Mouse (Mus musculus): ENCODE measurements around the gene Pla2g1b.
A peak's percentile ranks its signal among the peaks of the same experiment; 100 is the strongest.
"Not testable (repeated sequence)": the region's sequence is repeated elsewhere in the genome, so short reads cannot be mapped to it uniquely, and the experiment has no call there.

Pla2g1b gene

DNA sequence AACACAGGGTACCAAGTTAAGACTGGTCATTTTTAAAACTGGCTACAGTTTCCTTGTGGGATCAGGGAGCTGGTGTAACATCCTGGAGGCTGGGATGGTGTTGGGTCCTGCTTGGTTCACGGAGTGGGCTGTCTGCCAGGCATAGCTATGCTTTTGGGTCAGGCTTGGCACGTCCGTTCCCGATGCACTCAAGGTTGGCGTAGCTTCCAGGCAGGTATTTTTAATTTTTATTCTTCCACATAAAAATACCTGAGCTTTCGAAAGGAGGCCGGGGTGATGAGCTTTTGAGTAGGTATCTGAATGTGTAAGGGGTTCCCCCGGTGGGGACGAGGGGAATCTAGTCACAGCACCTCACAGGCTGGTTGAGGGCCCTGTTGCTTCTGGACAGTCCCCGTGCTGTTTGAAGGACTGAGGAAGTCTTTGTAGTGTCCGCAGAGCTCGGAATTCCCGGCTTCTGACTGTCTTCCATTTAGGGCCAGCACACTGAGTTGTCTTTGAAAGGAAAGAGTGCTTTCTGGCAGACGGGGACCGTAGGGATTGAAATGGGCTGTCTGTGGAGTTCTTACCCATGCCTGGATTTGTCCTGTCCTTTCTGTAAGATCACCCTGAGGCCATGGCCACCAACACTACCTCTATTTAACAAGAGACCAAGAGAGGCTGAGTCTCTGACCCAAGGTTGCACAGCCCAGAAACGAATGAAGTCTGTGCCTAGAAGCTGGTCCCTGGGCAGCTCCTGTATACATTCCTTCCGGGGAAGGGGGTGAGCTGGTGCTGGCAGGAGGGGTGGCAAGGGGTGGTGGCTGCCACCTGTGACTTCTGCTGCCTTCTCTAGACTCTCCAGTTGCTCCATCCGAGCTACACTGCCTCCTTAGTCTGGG, 42.2 kb downstream of the Pla2g1b start:
- peak; percentile 72 for DNase-seq

DNA sequence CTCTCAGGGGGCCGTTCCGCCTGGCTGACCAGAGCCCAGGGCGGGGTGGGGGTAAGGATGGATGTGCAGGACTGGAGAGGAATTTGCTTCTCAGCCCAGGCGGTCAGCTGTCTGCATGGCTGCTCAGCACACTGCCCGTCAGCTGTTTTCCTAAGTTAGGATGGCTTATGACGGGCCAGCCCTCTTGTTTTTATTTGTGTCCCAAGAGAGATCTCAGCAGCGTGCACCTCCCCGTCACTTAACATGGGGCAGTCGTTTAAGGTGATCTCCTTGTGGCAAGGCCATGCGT, 42.7 kb downstream of the Pla2g1b start:
- no peak for DNase-seq

DNA sequence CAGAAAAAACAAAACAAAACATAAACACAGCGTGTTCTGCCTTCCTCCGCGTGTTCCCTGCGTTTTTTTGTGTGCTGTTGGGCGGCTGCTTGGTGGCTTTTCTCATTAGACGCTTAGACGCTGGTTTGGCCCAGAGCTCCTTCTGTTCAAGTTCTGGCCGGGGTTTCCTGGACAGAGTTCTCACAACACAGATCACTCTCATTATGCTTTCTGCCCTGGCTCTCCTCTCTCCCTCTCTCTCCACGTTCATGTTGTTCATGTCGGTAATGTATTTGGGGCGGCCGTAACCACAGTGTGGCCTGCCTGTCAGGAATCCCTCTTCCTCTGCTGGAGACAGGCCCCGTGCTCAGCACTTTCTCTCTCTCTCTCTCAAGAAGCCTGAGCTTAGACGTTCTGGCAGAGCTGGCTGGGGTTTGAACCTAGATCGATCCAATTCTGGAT, 43.3 kb downstream of the Pla2g1b start:
- no peak for DNase-seq

DNA sequence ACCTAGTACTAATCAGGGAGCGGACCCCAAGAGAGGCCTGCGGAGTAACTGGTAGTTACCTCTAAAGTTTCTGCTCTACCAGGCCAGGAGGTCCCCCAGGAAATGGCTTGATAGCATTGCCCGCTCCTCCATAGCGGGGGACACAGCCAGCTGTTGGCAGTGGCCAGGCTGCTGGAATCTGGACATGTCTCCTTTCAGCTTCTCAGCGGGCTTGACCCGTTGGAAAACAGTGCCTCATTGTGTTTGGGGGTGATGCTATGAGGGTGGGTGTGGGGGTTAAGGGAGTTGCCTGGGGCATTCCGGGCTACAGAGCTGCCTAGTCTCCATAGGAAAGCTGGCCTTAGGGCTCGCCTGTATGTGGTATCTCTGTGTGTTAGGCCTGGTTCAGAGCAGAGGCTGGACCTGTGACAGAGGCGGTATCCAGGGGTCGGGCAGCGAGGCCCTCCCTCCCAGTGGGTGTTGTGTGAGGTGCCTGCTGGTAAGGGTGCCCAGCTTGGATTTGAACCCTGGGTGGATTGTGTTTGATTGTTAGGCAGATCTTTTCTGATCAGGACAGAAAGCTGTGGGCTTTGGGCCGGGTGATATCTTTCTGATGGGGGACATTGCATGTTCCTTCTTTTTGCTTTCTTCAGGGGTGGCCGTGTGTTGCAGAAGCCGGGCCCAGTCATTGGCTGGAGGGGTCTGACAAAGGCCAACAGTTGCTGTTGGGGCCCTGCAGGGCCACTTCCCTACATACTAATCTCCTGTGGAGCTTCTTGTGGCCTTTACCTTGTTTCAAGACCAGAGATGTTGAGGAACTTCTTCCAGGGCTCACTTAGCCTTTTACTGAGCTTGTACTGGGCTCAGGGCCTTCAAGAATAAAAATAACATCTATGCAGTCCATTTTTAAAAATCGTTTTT, 44.0 kb downstream of the Pla2g1b start:
- no peak for DNase-seq

DNA sequence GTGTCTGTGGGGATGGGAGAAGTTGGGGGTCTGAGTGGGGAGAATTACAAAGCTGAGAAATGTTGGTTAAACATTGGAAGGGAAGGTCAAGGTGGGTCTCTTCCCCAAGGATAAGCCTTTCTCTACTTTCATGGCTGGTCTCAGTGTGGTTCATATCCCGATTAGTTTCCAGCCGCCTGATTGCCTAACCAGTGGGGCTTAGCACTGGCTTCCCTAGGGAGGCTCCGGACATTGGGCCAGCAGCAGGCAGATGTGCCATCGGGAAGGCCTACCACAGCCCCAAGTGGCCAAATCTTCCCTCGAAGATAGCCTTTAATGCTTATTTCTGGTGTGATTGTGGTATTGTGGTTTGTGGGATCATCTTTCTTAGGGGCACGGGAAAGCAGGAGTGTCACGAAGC, 46.3 kb downstream of the Pla2g1b start:
- no peak for DNase-seq

DNA sequence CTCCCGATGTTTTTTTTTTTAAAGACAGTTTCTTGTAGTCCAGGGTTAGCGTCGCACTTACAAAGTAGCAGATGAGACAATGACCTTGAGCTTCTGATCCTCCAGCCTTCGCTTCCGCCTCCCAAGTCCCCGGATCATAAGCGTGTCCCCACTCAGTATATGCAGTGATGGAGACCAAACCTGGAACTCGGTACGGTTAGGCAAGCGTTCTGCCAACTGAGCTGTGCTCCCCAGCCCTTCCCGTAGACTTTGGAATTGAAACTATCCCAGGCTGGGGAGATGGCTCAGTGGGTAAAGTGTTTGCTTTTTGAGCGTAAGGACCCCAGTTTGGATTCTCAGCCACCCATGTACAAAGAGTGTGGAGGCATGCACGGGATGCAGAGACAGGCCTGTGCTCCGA, 47.2 kb downstream of the Pla2g1b start:
- DNase-seq: no peak

DNA sequence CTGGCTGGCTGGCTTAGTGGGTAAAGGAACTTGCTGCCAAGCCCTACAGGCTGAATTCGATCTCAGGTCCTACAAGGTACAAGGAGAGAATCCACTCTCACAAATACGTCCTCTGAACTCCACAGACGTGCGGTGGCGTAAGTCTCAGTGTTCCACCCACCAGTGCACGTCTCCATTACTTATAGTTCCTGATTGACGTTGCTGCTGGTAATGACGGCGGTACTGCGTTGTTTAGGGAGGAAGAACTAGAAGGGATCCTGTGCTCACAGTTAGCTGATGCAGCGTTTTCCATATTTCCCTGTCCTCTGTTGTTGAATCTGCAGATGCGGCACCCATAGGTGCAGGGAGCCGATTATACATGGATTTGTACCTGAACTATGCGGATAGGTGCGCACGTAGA, 47.7 kb downstream of the Pla2g1b start:
- no peak for DNase-seq

DNA sequence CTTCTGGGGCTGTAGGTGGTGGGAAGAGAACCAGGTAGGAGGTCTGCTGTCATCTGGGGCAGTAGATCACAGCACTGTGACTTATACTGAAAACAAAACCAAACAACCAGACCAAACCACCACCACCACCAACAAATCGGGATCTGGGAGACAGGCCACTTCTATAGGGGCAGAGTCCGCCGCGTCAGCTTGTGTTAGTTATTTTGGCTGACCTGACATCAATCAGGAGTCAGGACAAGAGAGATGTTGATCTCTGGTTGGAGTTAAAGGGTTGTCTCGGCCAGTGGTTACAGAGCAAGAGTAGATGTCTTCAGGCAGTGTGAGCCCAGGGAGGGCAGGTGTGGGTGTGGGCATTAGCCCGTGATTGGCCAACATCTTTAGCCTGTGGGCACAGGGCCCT, 48.3 kb downstream of the Pla2g1b start:
- DNase-seq: no peak

DNA sequence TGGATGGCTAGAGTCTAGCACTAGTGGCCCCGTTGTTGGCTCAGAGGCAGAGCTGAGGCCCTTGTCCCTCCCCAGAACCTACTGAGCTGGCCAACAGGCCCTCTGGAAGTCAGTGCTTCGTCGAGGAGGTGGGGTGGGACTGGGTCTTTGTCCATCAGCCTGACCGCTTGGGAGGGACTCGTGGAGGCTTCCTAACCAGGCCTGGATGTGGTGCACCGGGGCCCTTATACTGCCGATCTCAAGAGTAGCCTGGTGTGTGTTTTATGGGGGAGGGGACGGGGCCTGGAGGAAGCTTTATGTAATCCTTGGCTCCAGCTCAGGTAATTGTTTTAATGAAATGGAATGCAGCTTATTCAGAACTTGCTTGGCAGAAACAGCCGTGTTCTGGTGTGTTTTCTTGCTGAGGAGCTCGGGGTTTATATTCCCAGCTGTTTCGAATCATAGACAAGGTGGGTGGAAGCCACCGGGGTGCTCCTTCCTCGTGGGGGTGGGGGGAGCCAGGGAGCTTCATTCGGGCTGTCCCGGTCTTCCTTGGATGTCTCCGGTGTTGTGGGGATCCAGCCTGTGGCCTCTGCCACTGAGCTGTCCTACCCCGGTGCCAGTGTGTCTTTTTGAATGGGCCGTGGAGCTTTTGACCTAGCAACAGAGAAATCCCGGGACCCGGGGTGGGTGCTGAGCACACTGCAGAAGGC, 49.0 kb downstream of the Pla2g1b start:
- DNase-seq: no peak

DNA sequence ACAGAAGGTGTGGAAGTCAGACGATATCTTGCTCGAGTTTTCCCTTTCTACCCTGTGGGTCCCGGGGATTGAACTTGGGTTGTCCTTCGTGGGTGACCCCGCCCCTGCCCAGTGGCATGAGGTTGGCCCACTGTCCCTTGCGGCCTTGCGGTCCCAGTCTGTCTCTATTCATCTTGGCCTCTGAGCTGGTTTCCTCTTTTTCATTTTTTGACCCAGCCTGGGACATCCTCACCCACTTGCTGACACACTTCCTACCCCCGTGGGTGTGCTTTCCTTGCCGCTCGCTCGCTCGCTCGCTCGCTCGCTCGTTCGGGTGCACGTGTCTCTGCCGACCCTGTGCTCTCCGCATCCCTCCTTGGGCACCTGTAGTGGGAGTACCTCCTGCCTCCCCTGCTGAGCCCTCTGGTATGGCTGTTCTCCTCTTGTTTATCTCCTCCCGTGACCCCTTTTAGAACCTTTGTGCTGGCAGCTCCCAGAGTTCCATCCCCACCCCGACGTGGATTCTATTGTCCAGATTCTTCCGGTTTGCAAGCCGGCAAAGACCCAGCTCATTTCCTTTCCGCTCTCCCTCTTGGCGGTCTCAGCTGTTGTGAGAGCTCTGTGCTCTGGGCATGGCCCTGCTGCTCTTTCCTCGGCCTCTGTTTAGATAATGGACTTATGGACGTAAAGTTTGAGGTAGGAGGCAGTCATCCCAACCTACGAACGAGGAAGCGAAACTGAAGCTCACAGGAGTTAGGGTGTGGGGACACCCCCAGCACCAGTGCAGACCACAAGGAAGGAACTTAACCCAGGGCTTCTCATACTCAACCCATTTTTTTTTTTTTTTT, 50.2 kb downstream of the Pla2g1b start:
- no peak for DNase-seq

DNA sequence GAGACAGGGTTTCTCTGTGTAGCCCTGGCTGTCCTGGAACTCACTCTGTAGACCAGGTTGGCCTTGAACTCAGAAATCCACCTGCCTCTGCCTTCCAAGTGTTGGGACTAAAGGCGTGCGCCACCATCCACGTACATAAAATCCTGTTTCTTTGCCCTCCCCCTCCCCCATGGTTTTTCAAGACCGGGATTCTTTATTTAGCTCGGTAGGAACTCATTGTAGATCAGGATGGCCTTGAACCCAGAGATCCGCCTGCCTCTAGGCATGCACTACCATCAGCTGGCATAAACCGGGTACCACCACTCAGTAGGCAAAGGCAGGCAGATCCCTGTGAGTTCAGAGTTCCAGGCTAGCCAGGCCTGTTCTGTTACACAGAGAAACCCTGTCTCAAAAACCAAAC, 50.8 kb downstream of the Pla2g1b start:
- DNase-seq: no peak

DNA sequence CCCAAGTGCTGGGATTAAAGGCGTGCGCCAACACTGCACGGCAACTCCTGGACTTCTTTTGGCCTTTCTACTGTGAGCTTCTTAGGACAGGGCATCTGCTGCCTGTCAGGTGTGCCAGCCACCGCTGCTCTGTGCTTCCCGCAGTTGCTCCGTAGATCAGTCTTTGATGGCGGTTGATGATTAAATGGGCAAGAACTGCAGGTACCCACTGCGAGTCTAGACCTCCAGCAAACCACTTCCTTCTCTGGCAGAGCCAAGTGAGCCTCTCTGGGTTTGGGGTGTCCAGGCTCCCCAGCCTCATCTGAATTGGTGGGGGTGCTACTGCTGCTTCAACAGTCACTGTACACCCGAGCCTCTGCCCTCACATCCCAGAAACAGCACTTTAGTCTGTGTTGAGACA, 51.4 kb downstream of the Pla2g1b start:
- DNase-seq: no peak

DNA sequence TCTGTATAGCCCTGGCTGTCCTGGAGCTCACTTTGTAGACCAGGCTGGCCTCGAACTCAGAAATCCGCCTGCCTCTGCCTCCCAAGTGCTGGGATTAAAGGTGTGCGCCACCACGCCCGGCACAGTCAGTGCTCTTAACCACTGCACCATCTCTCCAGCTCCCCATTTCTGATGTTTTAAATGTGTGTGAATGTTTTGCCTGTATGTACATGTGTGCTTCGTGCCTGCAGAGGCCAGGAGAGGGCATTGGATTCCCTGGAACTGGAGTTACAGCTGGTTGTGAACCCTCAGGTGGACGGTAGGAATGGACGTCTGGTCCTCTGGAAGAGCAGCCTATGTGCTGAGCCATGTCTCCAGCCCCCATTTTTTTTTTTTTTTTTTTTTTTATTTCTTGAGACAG, 52.2 kb downstream of the Pla2g1b start:
- DNase-seq: not testable (repeated sequence)

DNA sequence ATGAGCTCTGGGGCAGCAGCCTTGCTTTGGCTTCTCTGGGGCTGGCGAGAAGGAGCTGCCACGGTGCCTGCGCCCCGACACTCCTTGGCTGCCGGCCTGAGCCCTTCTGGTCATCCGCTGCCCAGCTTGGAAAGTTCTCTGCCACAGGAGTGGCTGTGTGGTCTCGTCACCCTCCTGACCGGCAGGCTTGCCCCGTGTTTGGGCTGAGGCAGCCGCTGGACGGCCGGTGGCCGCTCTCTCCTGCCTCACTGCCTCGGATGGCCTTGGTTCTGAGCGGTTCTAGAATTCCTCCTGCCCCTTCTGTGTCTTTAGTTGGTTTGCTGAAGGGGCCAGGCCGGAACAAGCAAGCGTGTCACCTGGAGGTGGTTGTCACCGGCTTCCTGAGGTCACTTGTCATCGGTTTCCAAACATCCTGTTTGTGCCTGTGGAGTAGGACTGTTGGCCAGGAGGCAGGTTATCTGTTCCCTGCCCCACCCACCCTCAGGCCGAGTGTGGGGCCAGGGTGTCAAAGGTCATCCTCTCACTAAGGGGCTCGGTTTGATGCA, 54.3 kb downstream of the Pla2g1b start:
- no peak for DNase-seq

DNA sequence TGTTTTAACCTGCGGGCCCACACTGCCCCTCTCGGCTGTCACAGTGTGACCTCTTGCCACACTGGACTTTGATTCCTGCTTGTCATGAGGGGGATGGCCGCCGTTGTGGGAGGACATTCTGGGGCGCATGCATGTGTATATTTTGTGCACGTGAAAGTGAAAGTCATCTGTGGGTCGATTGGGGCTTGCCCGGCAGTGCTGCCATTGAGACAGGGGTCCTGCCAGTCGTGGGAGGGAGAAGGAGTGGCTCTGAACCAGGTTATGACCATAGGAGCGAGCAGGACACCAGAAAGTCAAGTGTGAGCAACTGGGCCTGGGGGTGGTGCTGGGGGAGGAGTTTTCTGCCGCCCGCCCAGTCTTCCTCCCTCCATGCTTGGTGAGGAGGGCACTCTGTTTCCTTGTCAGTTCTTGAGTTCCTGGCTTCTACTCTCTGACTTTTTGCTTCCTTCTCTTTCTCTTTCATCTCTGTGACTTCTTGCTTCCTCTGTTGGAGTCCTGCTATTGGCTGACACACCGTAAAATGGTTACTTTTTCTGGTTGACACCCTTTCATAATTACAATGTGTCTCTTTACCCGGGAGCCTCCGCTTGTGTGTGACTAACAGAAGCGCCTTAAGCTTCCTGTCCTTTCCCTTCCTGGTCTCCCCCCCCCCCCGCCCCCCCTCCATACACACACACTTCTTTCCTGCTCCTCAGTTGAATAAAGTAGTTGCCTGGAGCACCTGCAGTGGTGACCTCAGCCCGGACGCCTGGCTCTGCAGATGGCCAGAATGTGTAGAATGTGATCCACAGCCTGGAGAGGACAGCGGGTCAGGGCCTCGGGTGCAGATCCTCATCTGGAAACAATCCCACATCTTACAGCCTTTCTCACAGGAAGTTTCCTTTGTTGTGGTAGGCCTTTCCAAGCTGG, 55.7 kb downstream of the Pla2g1b start:
- DNase-seq: no peak

DNA sequence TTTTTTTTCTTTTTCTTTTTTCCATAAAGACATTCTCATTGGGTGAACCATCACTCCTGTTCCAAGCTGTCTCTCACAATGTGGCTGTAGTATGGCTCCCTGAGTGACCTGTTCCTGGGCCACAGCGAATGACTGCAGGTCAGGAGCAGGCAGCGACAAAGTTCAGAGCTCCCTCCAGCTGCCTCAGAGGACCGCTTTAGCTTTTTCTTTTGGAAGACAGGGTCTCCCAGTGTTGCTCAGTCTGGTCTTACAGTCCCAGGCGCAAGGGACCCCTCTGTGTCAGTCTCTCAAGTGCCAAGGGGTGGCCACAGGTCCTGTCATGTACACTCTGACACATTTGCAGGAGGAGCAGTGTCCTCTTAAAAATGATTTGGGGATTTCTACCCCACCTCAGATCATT, 56.5 kb downstream of the Pla2g1b start:
- DNase-seq: no peak

DNA sequence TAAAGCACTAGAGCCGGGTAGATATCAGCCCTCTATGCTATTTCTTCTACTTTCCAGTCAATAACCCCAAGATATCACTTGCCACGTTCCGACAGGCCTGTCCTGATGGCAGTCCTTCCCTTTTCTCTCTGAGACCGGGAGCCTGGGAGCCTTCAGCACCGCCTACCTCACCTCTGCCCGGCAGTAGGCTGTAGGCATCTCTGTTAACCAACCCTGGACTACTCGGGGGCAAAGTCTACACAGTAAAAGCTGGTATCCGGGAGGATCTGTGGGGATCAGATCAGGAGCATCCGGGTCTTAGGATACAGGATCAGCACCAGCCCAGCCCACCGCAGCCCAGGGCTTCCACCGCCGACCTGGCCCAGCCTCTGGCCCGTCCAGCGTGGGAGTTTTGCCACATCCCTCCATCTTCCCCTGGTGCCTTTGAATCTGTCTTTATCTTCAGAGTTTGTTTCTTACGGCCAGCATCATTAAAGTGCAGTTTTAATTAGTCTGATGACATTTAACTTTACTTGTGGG, 57.0 kb downstream of the Pla2g1b start:
- DNase-seq: no peak

DNA sequence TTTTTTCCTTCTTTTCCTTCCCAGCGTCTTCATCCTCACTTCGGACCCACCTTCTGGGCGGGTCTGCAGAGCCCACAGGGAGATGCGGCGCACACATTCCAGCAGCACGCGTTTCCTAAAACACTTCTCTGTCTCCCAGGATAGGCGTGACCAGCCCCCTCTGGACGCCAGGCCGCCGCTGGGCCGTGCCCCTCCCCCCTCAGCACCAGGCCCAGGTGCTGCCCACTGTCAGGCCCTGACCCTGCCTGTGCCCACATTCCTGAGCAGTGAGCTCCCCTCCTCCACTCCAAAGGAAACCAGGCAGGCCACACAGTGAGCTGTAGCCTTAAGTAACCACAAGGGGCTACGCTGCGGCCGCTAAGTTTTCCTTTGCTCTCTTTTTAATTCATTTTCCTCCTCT, 57.9 kb downstream of the Pla2g1b start:
- no peak for DNase-seq
